Mouse (Mus musculus) cortical plate, adult 2 months (tissue): ENCODE results near the gene Gm30191. TPM values are rescaled to one million over a fixed set of nuclear protein-coding genes. Genes with fewer than 3 reads are reported as not detected.
A peak's percentile ranks its signal among the peaks of the same experiment; 100 is the strongest.
"Not testable (repeated sequence)": the region's sequence is repeated elsewhere in the genome, so short reads cannot be mapped to it uniquely, and the experiment has no call there.

Experiments
- H3K27ac ChIP-seq: fragments of 200-500 bp; 2 replicates; pipeline ENCODE4 v1.5.1; 2012; ENCODE audit warnings: low read length, control low read depth, inconsistent platforms; ENCODE audit not compliant: insufficient read depth
- H3K4me1 ChIP-seq: fragments of 200-500 bp; 2 replicates; pipeline ENCODE4 v1.6.1; 2011; ENCODE audit warnings: low read length; ENCODE audit not compliant: control insufficient read depth, insufficient read depth
- H3K4me3 ChIP-seq: fragments of 200-500 bp; 2 replicates; pipeline ENCODE4 v1.5.1; 2011; ENCODE audit warnings: mild to moderate bottlenecking, low read length, control low read depth; ENCODE audit not compliant: insufficient read depth
- CTCF ChIP-seq: fragments of 200-500 bp; IDR thresholded peaks from 2 replicates; pipeline ENCODE4 v1.5.1; 2011; ENCODE audit warnings: mild to moderate bottlenecking, control low read depth, low read length; ENCODE audit not compliant: insufficient read depth; ENCODE audit errors: extremely low read depth
- POLR2A ChIP-seq: fragments of 200-500 bp; IDR thresholded peaks from 2 replicates; pipeline ENCODE4 v1.6.1; 2011; ENCODE audit warnings: mild to moderate bottlenecking, low read length, control low read depth; ENCODE audit not compliant: insufficient read depth; ENCODE audit errors: extremely low read depth
- polyA plus RNA-seq: library from polyadenylated mRNA; depleted of rRNA; stranded (reverse); fragments of >200 nt; gene quantifications from 2 replicates; pipeline ENCODE4 v1.2.3, GENCODE M21; 2012

Gene Gm30191
- polyA plus RNA-seq, 1 experiment, result not detected

- no peaks in the 10 kb centered on the region for H3K4me1 ChIP-seq
- H3K4me3 ChIP-seq, result no peak overlapping the region
- H3K27ac ChIP-seq, result no peak overlapping the region
- no peak for TF ChIP-seq CTCF
- TF ChIP-seq POLR2A, result no peak
Observed at GRCm38 (mm10) chr4:134257198-134258009, 10.7 kb downstream of the Gm30191 start.

DNA sequence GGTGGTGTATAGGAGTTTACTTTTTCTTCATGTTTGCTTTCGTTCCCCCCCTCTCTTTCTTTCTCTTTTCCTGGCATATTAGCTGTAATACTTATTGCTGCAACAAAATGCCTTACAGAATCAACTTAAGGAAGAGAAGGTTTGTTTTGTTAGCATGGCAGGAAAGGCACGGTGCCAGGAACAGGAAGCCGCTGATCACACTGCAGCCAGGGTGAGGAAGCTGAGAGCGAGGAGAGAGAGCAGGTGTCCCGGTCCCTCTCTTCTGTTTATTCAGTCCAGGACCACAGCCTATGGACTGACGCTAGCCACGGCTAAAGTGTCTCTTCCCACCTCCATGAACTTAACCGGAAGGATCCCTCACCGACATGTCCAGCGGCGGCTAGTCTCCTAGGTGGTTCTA is 11.6 kb downstream of the Gm30191 start:
- no peak overlapping the region for H3K27ac ChIP-seq
- H3K4me1 ChIP-seq, result no peaks in the 10 kb centered on the region
- no peak overlapping the region for H3K4me3 ChIP-seq
- TF ChIP-seq CTCF (no peak), POLR2A (no peak)

GRCm38 (mm10) chr4:134263191-134263590 is 16.5 kb downstream of the Gm30191 start:
- Histone ChIP-seq H3K4me1 (no peaks in the 10 kb centered on the region), H3K27ac (no peak overlapping the region), H3K4me3 (no peak overlapping the region)
- no peak for TF ChIP-seq POLR2A
- TF ChIP-seq CTCF, result peak; percentile 62

DNA sequence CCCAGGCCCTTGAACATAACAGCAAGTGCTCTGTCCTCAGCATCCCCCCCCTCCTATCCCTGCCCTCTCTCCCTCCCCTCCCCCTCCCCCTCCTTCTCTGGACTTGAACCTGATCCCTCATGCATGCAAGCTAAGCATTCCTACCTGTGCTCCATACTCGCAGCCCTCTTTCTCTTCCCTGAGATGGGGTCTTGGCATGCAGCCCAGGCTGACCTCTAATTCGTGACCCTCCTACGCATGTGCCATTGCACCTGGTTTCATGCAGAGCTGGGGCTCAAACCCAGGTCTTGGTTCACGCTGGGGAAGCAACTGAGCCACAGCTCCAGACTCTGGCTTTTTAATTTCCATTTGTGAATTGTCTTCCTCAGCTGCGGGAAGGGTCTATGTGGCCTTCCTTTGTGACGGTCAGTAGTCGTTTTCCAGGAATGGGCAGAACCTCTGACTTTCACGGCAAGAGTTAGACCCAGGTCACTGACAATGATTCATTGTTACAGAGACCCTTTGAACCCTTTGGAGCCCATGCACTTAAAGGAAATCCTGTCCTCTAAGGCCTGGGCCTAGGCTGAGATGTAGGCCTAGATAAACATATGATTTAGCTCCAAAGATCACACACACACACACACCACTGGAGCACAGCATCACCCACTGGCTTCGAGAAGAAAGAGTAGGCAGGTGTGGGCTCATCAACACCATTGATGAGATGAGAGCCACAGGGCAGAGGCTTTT is 19.3 kb downstream of the Gm30191 start:
- H3K4me1 ChIP-seq, result no peaks in the 10 kb centered on the region
- TF ChIP-seq POLR2A (no peak), CTCF (no peak)
- H3K4me3 ChIP-seq, result no peak overlapping the region
- H3K27ac ChIP-seq, result no peak overlapping the region

DNA sequence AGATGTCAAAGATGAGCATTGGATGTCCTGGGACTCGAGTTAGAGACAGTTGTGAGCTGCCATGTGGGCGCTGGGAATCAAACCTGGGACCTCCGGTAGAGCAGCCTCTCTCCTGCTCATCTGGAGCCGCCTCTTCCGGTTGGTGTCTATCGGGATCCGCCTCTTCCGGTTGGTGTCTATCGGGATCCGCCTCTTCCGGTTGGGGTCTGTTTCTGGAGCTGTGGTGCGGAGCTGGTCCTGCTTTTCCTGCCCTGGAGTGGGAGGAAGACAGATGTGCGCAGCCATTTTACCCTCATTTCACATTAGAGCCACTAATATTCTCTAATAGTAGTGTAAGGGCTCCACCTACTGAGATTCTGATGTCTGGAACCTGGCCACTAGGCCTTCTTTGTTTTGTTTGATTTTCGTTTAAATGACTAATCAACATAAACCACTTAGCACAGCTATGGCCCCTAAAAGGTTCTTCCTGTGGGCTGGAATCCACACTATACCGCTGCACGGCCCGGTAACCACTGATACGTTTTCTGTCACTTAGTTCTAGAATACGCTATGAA is 21.4 kb downstream of the Gm30191 start:
- H3K27ac ChIP-seq, result no peak overlapping the region
- no peaks in the 10 kb centered on the region for H3K4me1 ChIP-seq
- H3K4me3 ChIP-seq, result no peak overlapping the region
- no peak for TF ChIP-seq POLR2A

- H3K4me1 ChIP-seq, H3K4me3 ChIP-seq, H3K27ac ChIP-seq: not testable (repeated sequence)
Observed at GRCm38 (mm10) chr4:134269622-134270021, 22.9 kb downstream of the Gm30191 start.

GRCm38 (mm10) chr4:134271979-134272378 is 25.2 kb downstream of the Gm30191 start:
- TF ChIP-seq CTCF, result no peak
- TF ChIP-seq POLR2A, result no peak
- no peak overlapping the region for H3K4me3 ChIP-seq
- H3K4me1 ChIP-seq, result no peaks in the 10 kb centered on the region
- no peak overlapping the region for H3K27ac ChIP-seq

GRCm38 (mm10) chr4:134272731-134273416 is 26.1 kb downstream of the Gm30191 start:
- Histone ChIP-seq H3K27ac (no peak overlapping the region), H3K4me1 (no peaks in the 10 kb centered on the region), H3K4me3 (no peak overlapping the region)
- TF ChIP-seq CTCF (no peak), POLR2A (no peak)

DNA sequence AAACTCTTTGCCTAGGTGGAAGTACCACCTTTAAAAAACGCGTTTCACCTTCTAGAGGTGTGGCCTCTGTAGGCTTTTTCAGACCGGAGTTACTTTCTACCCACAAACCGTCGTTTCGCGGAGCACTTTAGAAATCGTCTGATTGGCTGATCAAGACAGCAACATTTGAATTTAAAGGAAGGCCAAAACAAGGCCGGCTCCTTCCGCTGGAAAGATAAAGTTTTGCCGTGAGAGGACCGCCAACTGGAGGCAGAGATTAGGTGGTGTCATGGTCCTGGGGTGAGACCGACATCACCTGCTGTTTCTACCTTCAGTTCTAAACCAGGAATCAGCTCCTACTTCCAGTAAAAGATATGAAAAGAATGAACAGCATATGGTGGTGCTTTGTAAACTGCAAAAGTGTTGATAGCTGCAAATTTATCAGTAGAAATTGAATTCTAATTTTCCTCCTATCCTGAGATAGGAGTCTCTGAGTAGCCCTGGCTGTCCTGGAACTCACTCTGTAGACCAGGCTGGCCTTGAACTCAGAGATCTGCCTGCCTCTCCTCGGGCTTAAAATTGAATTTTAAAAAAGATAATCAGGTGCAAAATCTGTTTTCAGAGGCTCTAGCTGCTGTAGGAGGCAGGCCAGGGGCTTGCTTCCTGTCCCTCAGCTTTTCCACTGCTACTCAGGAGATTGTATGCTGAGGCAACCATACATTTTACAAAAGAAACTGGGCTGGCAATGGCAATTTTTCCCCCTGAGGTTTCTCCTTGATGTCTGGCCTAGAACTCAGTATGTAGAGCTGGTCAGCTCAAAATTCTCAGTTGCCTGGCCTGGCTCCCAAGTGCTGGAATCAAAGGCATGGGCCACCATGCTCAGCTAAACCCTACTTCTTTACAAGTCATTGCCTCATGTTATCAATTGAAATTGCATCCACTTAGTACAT is 26.9 kb downstream of the Gm30191 start:
- Histone ChIP-seq H3K4me1 (no peaks in the 10 kb centered on the region), H3K27ac (no peak overlapping the region), H3K4me3 (no peak overlapping the region)
- TF ChIP-seq CTCF (no peak), POLR2A (no peak)
